Mouse (Mus musculus) thymus, adult 2 months (tissue): ENCODE measurements around the gene Tnfrsf14. TPM values are rescaled to one million over a fixed set of nuclear protein-coding genes. Genes with fewer than 3 reads are reported as not detected.

Experiments used
- DNase-seq: peaks from one replicate; pipeline ENCODE4 v3.0.0; 2021
- H3K27ac ChIP-seq: fragments of 200-500 bp; 2 replicates; pipeline ENCODE4 v1.5.1; 2012; ENCODE audit warnings: low read length, control low read depth; ENCODE audit not compliant: control insufficient read depth, insufficient read depth
- H3K27me3 ChIP-seq: fragments of 200-500 bp; 2 replicates; pipeline ENCODE4 v1.6.1; 2012; ENCODE audit warnings: mild to moderate bottlenecking, low read length, moderate library complexity, mixed read lengths; ENCODE audit not compliant: control insufficient read depth, insufficient read depth
- H3K36me3 ChIP-seq: fragments of 200-500 bp; 2 replicates; pipeline ENCODE4 v1.6.1; 2012; ENCODE audit warnings: mild to moderate bottlenecking, low read length, moderate library complexity; ENCODE audit not compliant: control insufficient read depth, insufficient read depth
- H3K4me1 ChIP-seq: fragments of 200-500 bp; replicated peaks from 2 replicates; pipeline ENCODE4 v1.6.1; 2012; ENCODE audit warnings: low read length; ENCODE audit not compliant: control insufficient read depth, insufficient read depth
- H3K4me3 ChIP-seq: fragments of 200-500 bp; 2 replicates; pipeline ENCODE4 v1.5.1; 2012; ENCODE audit warnings: mild to moderate bottlenecking, low read length, control low read depth, moderate library complexity; ENCODE audit not compliant: control insufficient read depth, insufficient read depth
- CTCF ChIP-seq: fragments of 200-500 bp; IDR thresholded peaks from 2 replicates; pipeline ENCODE4 v1.5.1; 2012; ENCODE audit warnings: mild to moderate bottlenecking, control low read depth, low read length, moderate library complexity, borderline replicate concordance; ENCODE audit not compliant: control insufficient read depth, poor library complexity, insufficient read depth; ENCODE audit errors: extremely low read depth
- POLR2A ChIP-seq: fragments of 200-500 bp; IDR thresholded peaks from 2 replicates; pipeline ENCODE4 v1.6.1; 2012; ENCODE audit warnings: mild to moderate bottlenecking, low read length, control low read depth, moderate library complexity; ENCODE audit not compliant: control insufficient read depth, poor library complexity, insufficient read depth; ENCODE audit errors: extremely low read depth
- WGBS: fragments of 180-500 bp; shearing (Covaris S2); methylation state at CpG from one replicate; pipeline ENCODE4 v1.1.7; 2018; 5-methylcytosine and 5-hydroxymethylcytosine counted together
- polyA plus RNA-seq: library from polyadenylated mRNA; depleted of rRNA; stranded (reverse); fragments of >200 nt; gene quantifications from 2 replicates; pipeline ENCODE4 v1.2.3, GENCODE M21; 2012

Gene Tnfrsf14
- polyA plus RNA-seq, 1 experiment: 227 TPM

DNA sequence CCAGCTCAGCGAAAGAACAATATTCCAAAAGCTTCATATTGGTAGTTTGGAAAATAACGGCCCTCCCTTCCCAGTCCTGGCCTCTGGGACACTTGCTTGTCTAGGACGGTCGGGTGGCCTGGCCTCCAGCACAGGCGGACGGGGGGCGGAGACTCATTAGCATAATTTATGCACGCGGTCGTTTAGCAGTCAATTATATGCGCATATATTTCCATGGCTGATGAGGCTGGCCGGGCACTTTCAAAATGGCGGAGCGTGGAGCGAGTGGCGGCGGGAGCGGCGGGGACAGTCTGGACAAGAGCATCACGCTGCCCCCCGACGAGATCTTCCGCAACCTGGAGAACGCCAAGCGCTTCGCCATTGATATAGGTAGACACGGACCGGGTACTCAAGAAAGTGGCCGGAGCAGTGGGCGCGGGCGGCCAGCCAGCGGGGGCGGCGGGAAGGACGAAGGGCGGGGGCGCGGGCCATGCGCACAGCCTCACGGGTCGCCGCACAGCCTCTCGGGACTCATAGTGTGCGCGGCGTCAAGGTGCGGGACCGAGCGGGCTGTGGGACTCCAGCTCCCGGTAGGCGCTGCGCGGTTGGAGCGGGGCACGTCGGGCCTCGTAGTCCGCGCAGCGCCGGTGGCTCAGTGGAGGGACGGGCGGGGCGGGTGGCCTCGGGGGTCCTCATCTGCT is 35.7 kb upstream of the Tnfrsf14 start, which contains the start of gene Pank4:
Gene Pank4 (plus strand): TSS at position 223 of the 680 bp plus-strand sequence.
- H3K4me3 ChIP-seq: peak within 1 kb of the TSS; percentile 69
- no peaks in the 10 kb centered on the region; the same call in 1 of the 2 replicates for H3K27me3 ChIP-seq
- H3K27ac ChIP-seq: peak within 1 kb of the TSS; percentile 46
- DNase-seq: peak; percentile 86
- under 1% methylated on average over 64 of the region's 66 CpGs for WGBS
- TF ChIP-seq CTCF: no peak
- TF ChIP-seq POLR2A: peak; percentile 80; the same call in 1 of the 2 replicates
- no peaks in the 10 kb centered on the region; the same call in 1 of the 2 replicates for H3K36me3 ChIP-seq
- peaks cover 52% of the 10 kb centered on the region for H3K4me1 ChIP-seq

DNA sequence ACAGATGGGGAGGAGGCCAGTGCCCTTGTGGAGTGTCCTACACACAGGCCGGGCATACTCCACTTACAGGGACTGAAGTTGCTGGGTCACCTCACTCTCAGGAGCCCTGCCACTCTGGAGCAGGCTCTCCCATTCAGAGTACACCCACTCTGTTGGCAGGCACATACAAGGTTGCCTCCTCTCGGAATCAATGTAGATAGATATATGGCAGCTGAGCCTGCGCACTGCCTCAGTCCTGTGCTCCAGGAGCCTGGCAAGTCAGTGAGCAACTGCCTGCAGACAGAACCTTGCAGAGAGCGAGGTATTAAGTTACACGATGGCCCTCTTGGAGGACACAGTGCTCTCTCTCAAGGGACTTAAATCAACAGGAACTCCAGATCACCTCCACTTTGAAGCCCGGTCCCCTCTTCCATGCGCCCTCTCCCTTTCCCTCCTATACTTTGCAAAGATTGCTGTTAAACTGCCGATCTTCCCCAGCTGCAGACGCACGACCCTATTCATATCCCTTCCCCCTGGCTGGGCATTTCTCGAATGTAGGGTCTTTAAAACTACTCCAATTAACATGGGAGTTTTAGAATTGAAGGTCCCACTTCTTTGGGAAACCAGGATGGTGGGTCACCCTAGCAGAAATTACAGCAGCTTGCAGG is 35.0 kb upstream of the Tnfrsf14 start:
- no peak overlapping the region for H3K27ac ChIP-seq
- 57% methylated on average over 11 of the region's 11 CpGs for WGBS
- no peaks in the 10 kb centered on the region; the same call in 1 of the 2 replicates for H3K27me3 ChIP-seq
- peak overlapping the region; percentile 69 for H3K4me3 ChIP-seq
- DNase-seq: no peak
- no peaks in the 10 kb centered on the region for H3K36me3 ChIP-seq
- H3K4me1 ChIP-seq: peaks cover 52% of the 10 kb centered on the region
- TF ChIP-seq POLR2A: no peak
- TF ChIP-seq CTCF: no peak

DNA sequence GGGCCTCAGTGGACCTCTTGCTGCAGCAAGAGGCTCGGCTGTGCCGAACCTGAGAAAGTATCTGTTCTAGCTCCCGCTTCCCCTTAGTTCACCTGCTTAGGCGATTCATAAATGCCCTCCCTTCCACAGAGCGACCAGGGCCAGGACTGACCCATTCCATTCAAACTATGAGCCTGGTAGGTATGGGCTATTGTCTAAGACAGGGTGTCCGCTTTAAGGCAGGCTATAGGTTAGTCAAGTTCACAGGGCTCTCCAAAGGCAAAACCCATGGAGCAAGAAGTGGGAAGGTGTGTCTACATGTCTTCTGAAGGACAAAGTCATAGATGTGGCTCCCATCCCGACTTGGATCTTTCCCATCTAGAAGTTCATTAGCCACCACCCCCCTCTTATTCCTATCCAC is 34.3 kb upstream of the Tnfrsf14 start:
- DNase-seq: no peak
- Histone ChIP-seq H3K4me1 (peaks cover 57% of the 10 kb centered on the region), H3K27me3 (no peaks in the 10 kb centered on the region; the same call in 1 of the 2 replicates), H3K27ac (no peak overlapping the region), H3K36me3 (no peaks in the 10 kb centered on the region), H3K4me3 (no peak overlapping the region)
- no peak for TF ChIP-seq CTCF
- TF ChIP-seq POLR2A: no peak
- WGBS: 83% methylated on average over 7 of the region's 7 CpGs

- Histone ChIP-seq H3K4me1 (peaks cover 57% of the 10 kb centered on the region), H3K27me3 (no peaks in the 10 kb centered on the region; the same call in 1 of the 2 replicates), H3K4me3 (peak overlapping the region; percentile 53), H3K27ac (no peak overlapping the region), H3K36me3 (no peaks in the 10 kb centered on the region)
- 5% methylated on average over 13 of the region's 13 CpGs for WGBS
- TF ChIP-seq CTCF: no peak
- TF ChIP-seq POLR2A: 0 out of 2 replicates have a peak, but pooled peaks have one; percentile 24
- peak; percentile 72 for DNase-seq
Measured at GRCm38 (mm10) chr4:154961911-154962310, 33.5 kb upstream of the Tnfrsf14 start.

DNA sequence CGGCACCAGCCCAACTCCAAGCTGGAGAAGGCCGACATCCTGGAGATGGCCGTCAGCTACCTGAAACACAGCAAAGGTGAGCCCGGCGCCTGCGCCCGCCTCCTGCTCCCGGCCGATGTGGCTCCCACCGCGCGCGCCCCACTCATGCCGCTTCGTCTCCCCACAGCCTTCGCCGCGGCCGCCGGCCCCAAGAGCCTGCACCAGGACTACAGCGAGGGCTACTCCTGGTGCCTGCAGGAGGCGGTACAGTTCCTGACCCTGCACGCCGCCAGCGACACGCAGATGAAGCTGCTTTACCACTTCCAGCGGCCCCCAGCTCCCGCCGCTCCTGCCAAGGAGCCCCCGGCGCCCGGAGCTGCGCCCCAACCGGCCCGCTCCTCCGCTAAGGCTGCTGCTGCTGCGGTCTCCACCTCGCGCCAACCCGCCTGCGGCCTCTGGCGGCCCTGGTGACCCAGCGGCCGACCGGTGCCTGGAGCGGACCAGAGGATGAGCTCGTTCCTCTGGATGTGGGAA is 32.9 kb upstream of the Tnfrsf14 start:
- H3K36me3 ChIP-seq: no peaks in the 10 kb centered on the region
- H3K4me3 ChIP-seq: peak overlapping the region; percentile 53
- peaks cover 56% of the 10 kb centered on the region for H3K4me1 ChIP-seq
- peak; percentile 27; the same call in 1 of the 2 replicates for TF ChIP-seq CTCF
- TF ChIP-seq POLR2A: no peak
- H3K27me3 ChIP-seq: no peaks in the 10 kb centered on the region; the same call in 1 of the 2 replicates
- H3K27ac ChIP-seq: no peak overlapping the region
- WGBS: under 1% methylated on average over 47 of the region's 47 CpGs
- peak; percentile 66 for DNase-seq

DNA sequence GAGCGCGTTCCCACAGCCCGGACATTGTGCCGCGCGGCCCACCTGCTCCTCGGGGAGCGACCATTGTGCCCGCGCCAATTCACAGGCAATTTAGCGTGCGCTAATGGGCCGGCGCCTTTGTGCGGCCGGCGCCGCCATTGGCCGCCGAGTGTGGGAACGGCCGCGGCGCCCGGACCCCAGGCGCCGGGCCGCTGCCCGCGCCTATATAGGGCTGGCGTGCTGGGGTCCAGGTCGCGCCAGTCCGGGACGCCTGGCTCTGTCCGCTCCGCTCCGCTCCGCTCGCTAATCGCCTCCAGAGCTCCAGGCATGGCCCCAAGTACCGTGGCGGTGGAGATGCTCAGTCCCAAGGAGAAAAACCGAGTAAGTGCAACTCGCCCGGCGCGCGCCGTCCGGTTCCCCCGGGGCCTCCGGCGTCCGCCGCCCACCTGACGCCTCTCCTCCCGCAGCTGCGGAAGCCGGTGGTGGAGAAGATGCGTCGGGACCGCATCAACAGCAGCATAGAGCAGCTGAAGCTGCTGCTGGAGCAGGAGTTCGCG is 32.4 kb upstream of the Tnfrsf14 start, which contains the start of gene Hes5:
Gene Hes5 (plus strand): TSS at position 234 of the 536 bp plus-strand sequence.
- H3K27me3 ChIP-seq: no peaks in the 10 kb centered on the region; the same call in 1 of the 2 replicates
- H3K4me1 ChIP-seq: peaks cover 51% of the 10 kb centered on the region

More for the DNA sequence above, 32.4 kb upstream of the Tnfrsf14 start, which contains the start of gene Hes5:
- peak; percentile 36 for DNase-seq
- under 1% methylated on average over 65 of the region's 65 CpGs for WGBS
- Histone ChIP-seq H3K4me3 (peak within 1 kb of the TSS; percentile 53), H3K36me3 (no peaks in the 10 kb centered on the region), H3K27ac (no peak within 1 kb of the TSS)
- TF ChIP-seq POLR2A (no peak), CTCF (no peak)
